ENCODE assay signal across 24 mouse cellular contexts in the genomic region with DNA sequence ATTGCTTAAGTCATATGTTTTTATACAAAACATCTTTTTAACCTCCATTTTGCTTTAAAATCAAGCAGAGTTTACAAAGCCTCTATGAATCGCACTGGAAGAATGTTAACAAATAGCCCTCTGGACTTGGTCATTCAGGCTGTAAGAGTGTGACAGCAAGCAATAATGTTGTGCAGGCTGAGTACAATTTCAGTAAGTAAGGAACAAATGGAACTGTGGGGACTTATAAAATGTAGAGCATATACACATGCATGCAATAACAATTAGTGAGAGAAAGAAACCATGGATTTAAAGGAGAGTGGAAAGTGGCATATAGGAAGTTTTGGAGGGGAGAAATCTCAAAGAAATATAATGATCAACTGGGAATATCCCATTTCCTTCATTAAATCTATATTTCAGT.
A peak's percentile ranks its signal among the peaks of the same experiment; 100 is the strongest.
DNase-seq lines count a peak whose midpoint lies in the region; ATAC-seq and TF ChIP-seq lines count a peak whose summit lies in the region.
"Had no signal": no experiment of that assay in that cellular context is flagged by ENCODE, and none has a peak within 500 bp of the region (broad histone marks: within the 10 kb centered on the region; RNA-seq: fewer than 3 reads in every experiment).

No protein-coding gene starts in this region.

- peaks cover 27% of the 10 kb centered on the region for H3K4me1 ChIP-seq in limb, embryonic 12.5 days (replicated peaks)
- H3K4me1 ChIP-seq in limb, embryonic 10.5 days, result peaks cover 16% of the 10 kb centered on the region
- peaks cover 33% of the 10 kb centered on the region for H3K4me1 ChIP-seq in limb, embryonic 14.5 days (ENCODE audit: control insufficient read depth, insufficient read depth, low read length)
- H3K4me1 ChIP-seq: forebrain, embryonic 12.5 days had no signal

- no peak overlapping the region for H3K9ac ChIP-seq in limb, embryonic 12.5 days (replicated peaks)
- H3K9ac ChIP-seq in limb, embryonic 14.5 days (ENCODE audit: low read depth, low read length, severe bottlenecking), result no peak overlapping the region
- H3K9ac ChIP-seq: embryonic facial prominence, embryonic 12.5 days; forebrain, embryonic 12.5 days had no signal

- TF ChIP-seq POLR2A in limb, embryonic 14.5 days (IDR thresholded peaks at IDR 0.05; ENCODE audit: borderline replicate concordance, extremely low read depth, insufficient read depth, insufficient read length), result no peak

- 0 out of 2 replicates have a peak, but pooled peaks have one; percentile 58 for ATAC-seq in limb, embryonic 12.5 days (ENCODE audit: insufficient number of reproducible peaks, insufficient read depth, low FRiP score, low TSS enrichment, low read depth)
- 0 out of 2 replicates have a peak, but pooled peaks have one; percentile 41 for ATAC-seq in limb, embryonic 14.5 days (ENCODE audit: low FRiP score, low read depth)
- ATAC-seq: activated CD4-positive, CD25-positive, alpha-beta regulatory T cell, adult 4 months; CD4-positive, CD25-positive, alpha-beta regulatory T cell, adult 4 months; forebrain, embryonic 14.5 days; forebrain, embryonic 16.5 days; Patski had no signal

- 59% methylated on average over 1 of the region's 1 CpGs for WGBS in limb, embryonic 12.5 days
- WGBS in limb, embryonic 10.5 days, result 94% methylated on average over 1 of the region's 1 CpGs
- 36% methylated on average over 1 of the region's 1 CpGs for WGBS in limb, embryonic 14.5 days

- H3K9me3 ChIP-seq in limb, embryonic 12.5 days, result no peaks in the 10 kb centered on the region
- H3K9me3 ChIP-seq in limb, embryonic 10.5 days (replicated peaks), result no peaks in the 10 kb centered on the region
- H3K9me3 ChIP-seq in limb, embryonic 14.5 days (ENCODE audit: control insufficient read depth, low read length), result no peaks in the 10 kb centered on the region
- H3K9me3 ChIP-seq: embryonic facial prominence, embryonic 10.5 days; embryonic facial prominence, embryonic 12.5 days; forebrain, embryonic 10.5 days; forebrain, embryonic 12.5 days had no signal

- H3K27me3 ChIP-seq in limb, embryonic 12.5 days, result peaks cover 3% of the 10 kb centered on the region; the same call in 1 of the 2 replicates
- no peaks in the 10 kb centered on the region for H3K27me3 ChIP-seq in limb, embryonic 10.5 days (ENCODE audit: low read depth, poor library complexity, severe bottlenecking)
- no peaks in the 10 kb centered on the region for H3K27me3 ChIP-seq in limb, embryonic 14.5 days (ENCODE audit: control insufficient read depth, insufficient read depth, low read length)
- H3K27me3 ChIP-seq: CH12.LX; embryonic facial prominence, embryonic 12.5 days; forebrain, embryonic 12.5 days; Patski had no signal

- H3K4me3 ChIP-seq in limb, embryonic 12.5 days (replicated peaks), result no peak overlapping the region
- no peak overlapping the region for H3K4me3 ChIP-seq in limb, embryonic 10.5 days
- H3K4me3 ChIP-seq in limb, embryonic 14.5 days (replicated peaks; ENCODE audit: low read length), result no peak overlapping the region
- H3K4me3 ChIP-seq: embryonic facial prominence, embryonic 10.5 days; embryonic facial prominence, embryonic 12.5 days; forebrain, embryonic 10.5 days; forebrain, embryonic 12.5 days had no signal

- H3K4me2 ChIP-seq in limb, embryonic 12.5 days, result no peak overlapping the region
- no peak overlapping the region for H3K4me2 ChIP-seq in limb, embryonic 14.5 days (replicated peaks; ENCODE audit: low read depth, low read length, severe bottlenecking)
- H3K4me2 ChIP-seq: embryonic facial prominence, embryonic 12.5 days; forebrain, embryonic 12.5 days had no signal

- peak overlapping the region; percentile 31; the same call in 1 of the 2 replicates for H3K27ac ChIP-seq in limb, embryonic 12.5 days
- H3K27ac ChIP-seq in limb, embryonic 10.5 days, result no peak overlapping the region
- no peak overlapping the region for H3K27ac ChIP-seq in limb, embryonic 14.5 days (replicated peaks; ENCODE audit: low read depth, low read length)
- H3K27ac ChIP-seq: embryonic facial prominence, embryonic 10.5 days; embryonic facial prominence, embryonic 12.5 days; forebrain, embryonic 10.5 days; forebrain, embryonic 12.5 days had no signal

- H3K36me3 ChIP-seq in limb, embryonic 12.5 days, result 0 out of 2 replicates have a peak, but pooled peaks cover 12% of the 10 kb centered on the region
- no peaks in the 10 kb centered on the region for H3K36me3 ChIP-seq in limb, embryonic 10.5 days
- no peaks in the 10 kb centered on the region for H3K36me3 ChIP-seq in limb, embryonic 14.5 days (ENCODE audit: control insufficient read depth, insufficient read depth, low read length)
- H3K36me3 ChIP-seq: embryonic facial prominence, embryonic 10.5 days; embryonic facial prominence, embryonic 12.5 days; forebrain, embryonic 10.5 days; forebrain, embryonic 12.5 days; G1E had no signal

- no peak for DNase-seq in limb, embryonic 10.5 days (ENCODE audit: low spot score)
- peak; percentile 3 for DNase-seq in fibroblast of lung, adult 2 months (ENCODE audit: low read depth)
- DNase-seq in limb, embryonic 14.5 days (ENCODE audit: low spot score), result peak; percentile 22
- DNase-seq in testis, postnatal 10 days (ENCODE audit: low spot score), result no peak
- DNase-seq in ovary, postnatal 36 days (ENCODE audit: low spot score), result no peak
- DNase-seq: adrenal gland, adult 8-10 months; adrenal gland, postnatal 14 days; adrenal gland, postnatal 36 days; B cell, adult 2 months; cerebellum, adult 9-10 months; cerebellum, postnatal 10 days; cerebellum, postnatal 25 days had no signal

Comparison
In these comparisons a context has a peak if more than half of its experiments do, and no peak if none do; other contexts are left out.
1. DNase-seq: peak in fibroblast of lung, adult 2 months (single experiment) and limb, embryonic 14.5 days (single experiment); none in limb, embryonic 10.5 days (single experiment), testis, postnatal 10 days (single experiment) and ovary, postnatal 36 days (single experiment).